Mouse (Mus musculus): ENCODE measurements around the gene Mboat7.

DNA sequence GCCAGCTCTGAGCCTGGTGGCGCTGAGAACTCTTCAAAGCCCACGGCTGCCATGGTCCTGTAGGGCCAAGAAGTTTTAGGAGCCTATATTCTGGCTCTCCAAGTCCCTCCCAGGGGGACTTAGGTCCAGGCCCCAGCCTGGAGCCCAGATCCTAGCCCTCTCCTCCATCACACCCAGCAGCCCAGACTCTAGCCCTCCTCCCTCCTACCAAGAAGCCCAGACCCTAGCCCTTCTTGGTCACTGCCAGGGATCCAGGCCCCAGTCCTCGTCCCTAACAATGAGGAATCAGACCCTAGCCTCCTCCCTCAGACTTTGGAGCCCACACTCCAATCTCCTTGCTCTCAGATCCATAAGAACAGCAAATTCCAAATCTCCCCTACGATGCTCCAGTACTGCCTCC, 64.3 kb downstream of the Mboat7 start:
- TF ChIP-seq CHD2 (IDR thresholded peaks at IDR 0.05; ENCODE audit: low read depth, low read length): no peak
- no peak for TF ChIP-seq ZNF384 (IDR thresholded peaks at IDR 0.05; ENCODE audit: low read depth, low read length)
- no peak for TF ChIP-seq HCFC1 (IDR thresholded peaks at IDR 0.05; ENCODE audit: borderline replicate concordance, insufficient read depth, low read length)
